Mouse (Mus musculus) kidney, embryonic 14.5 days (tissue): Measurements from ENCODE around the gene Sept5. TPM values are rescaled to one million over a fixed set of nuclear protein-coding genes. Genes with fewer than 3 reads are reported as not detected.

Experiments
- ATAC-seq: fragments of 200-750 bp; cut with Nextera tagmentation; 2 replicates; pipeline ENCODE4 v1.8.0; 2017; ENCODE audit warnings: moderate number of reproducible peaks, mild to moderate bottlenecking, moderate TSS enrichment, moderate library complexity; ENCODE audit not compliant: low FRiP score, low TSS enrichment
- H3K27ac ChIP-seq: fragments of 300-500 bp; sonication (generic); 2 replicates; pipeline ENCODE4 v1.5.1; 2014; ENCODE audit warnings: low read depth, mild to moderate bottlenecking, low read length, moderate library complexity, mixed read lengths
- H3K27me3 ChIP-seq: fragments of 300-500 bp; sonication (generic); 2 replicates; pipeline ENCODE4 v1.6.1; 2014; ENCODE audit warnings: mild to moderate bottlenecking, low read length; ENCODE audit not compliant: control insufficient read depth, insufficient read depth
- H3K36me3 ChIP-seq: fragments of 300-500 bp; sonication (generic); 2 replicates; pipeline ENCODE4 v1.6.1; 2014; ENCODE audit warnings: low read length, mixed read lengths; ENCODE audit not compliant: control insufficient read depth, insufficient read depth
- H3K4me1 ChIP-seq: fragments of 300-500 bp; sonication (generic); 2 replicates; pipeline ENCODE4 v1.6.1; 2014; ENCODE audit warnings: low read length, mixed read lengths; ENCODE audit not compliant: control insufficient read depth, insufficient read depth
- H3K4me2 ChIP-seq: fragments of 300-500 bp; sonication (generic); replicated peaks from 2 replicates; pipeline ENCODE4 v1.6.1; 2014; ENCODE audit warnings: low read depth, mild to moderate bottlenecking, low read length
- H3K4me3 ChIP-seq: fragments of 300-500 bp; sonication (generic); 2 replicates; pipeline ENCODE4 v1.5.1; 2014; ENCODE audit warnings: mild to moderate bottlenecking, low read length
- H3K9ac ChIP-seq: fragments of 300-500 bp; sonication (generic); 2 replicates; pipeline ENCODE4 v1.6.1; 2014; ENCODE audit warnings: low read depth, mild to moderate bottlenecking, low read length, moderate library complexity
- H3K9me3 ChIP-seq: fragments of 300-500 bp; sonication (generic); 2 replicates; pipeline ENCODE4 v1.6.1; 2016; ENCODE audit warnings: low read length; ENCODE audit not compliant: control insufficient read depth
- WGBS: fragments of 180-500 bp; shearing (Covaris S2); extraction: QIAGEN DNeasy Blood & Tissue Kit; methylation state at CpG from one replicate; pipeline ENCODE4 v1.1.7; 2014; 5-methylcytosine and 5-hydroxymethylcytosine counted together
- polyA plus RNA-seq: library from polyadenylated mRNA; unstranded; fragments of >200 nt; fragmentation: Nextera tagmentation; extraction: Ambion mirVana; gene quantifications from 2 replicates; pipeline ENCODE4 v1.2.1, GENCODE M21; 2014

Gene Sept5
- polyA plus RNA-seq, 1 experiment from 2014 or later, result 14.2 TPM

DNA sequence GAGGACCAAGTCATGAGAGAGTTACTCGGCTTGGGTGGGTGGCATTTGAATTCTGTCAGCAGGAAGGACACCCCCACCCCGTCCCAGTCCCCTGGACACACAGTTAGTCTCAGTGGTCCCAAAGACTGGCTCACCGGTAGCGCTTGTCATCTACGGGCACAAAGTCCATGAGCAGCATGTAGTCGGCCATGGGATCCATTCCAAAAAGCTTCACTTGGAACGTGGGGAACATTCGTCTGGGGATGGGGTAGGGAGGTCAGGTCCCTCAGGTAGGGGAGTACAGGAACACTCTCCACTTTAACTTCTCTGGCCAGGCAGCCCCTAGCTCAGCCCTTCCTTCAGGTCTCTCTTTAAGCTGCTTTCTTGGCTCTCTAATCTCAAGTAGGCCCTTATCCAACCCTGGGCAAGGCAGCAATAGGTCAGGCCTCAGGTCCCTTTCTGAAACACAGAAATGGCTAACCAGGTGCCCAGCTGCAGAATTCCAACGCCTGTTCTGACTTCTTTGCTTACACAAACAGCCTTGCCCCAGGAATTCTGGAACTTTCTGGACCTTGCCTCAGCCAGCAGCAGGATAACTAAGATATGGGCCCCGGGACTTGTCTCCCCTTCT is 44.7 kb downstream of the Sept5 start:
- H3K27ac ChIP-seq, result no peak overlapping the region
- peaks cover 100% of the 10 kb centered on the region for H3K27me3 ChIP-seq
- H3K4me2 ChIP-seq, result no peak overlapping the region
- H3K4me1 ChIP-seq, result peaks cover 22% of the 10 kb centered on the region
- H3K4me3 ChIP-seq, result no peak overlapping the region
- ATAC-seq, result no peak
- no peaks in the 10 kb centered on the region for H3K9me3 ChIP-seq
- no peak overlapping the region for H3K9ac ChIP-seq
- 25% methylated on average over 10 of the region's 10 CpGs for WGBS
- no peaks in the 10 kb centered on the region for H3K36me3 ChIP-seq

DNA sequence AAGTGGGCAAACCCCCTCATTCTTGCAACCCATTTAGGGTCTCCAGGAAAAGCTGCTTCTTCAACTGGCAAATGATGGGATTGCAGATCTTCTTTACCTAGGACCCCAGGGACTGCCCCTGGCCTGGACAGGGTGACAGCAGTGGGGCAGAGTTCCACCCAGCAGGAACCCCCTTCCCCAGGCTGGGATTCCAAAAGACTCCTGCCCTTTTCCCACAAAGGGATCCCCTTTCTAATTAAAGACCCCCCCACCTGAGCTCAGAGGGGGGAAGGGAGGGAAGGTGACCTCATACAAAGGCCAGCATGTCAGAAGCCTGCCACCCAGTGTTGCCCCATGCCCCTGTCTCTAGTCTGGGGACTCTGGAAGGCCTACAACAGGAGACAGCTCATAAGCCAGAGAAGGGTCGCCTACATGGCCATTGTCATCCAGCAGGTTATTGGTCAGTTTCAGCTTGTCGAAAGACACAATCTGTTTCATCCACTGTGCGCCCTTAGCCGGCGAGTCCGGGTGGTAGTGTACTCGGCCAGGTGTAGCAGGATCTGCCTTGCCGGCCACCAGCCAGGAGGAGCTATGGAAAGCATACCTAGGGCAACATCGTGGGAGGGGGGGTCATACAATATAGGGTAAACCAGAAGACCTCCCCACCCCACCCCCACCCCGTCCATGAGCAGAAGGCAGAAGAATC is 45.9 kb downstream of the Sept5 start:
- Histone ChIP-seq H3K9ac (no peak overlapping the region), H3K4me1 (peaks cover 22% of the 10 kb centered on the region), H3K9me3 (no peaks in the 10 kb centered on the region), H3K27ac (no peak overlapping the region), H3K4me2 (no peak overlapping the region), H3K27me3 (peaks cover 97% of the 10 kb centered on the region), H3K36me3 (no peaks in the 10 kb centered on the region), H3K4me3 (no peak overlapping the region)
- no peak for ATAC-seq
- WGBS, result 22% methylated on average over 10 of the region's 10 CpGs

DNA sequence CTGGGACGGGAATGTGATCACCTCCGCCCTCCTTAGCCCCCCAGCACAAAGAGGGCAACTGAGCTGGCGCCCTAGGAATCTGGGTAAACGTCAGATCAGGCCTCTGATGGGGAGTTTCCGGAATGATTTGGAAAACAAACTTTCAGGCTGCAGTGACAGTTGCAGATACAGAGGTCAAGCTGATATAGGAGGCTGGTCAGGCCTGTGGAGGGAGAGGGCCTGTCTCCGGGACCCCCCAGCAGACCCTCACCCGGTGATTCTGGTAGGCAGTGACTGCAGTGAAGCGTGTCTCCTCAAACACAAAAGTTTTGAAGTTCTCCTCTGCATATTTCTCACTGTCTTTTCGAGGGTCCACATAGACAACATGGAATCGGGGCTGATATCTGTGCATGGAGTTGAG is 46.6 kb downstream of the Sept5 start:
- no peak for ATAC-seq
- Histone ChIP-seq H3K9me3 (no peaks in the 10 kb centered on the region), H3K36me3 (no peaks in the 10 kb centered on the region), H3K9ac (no peak overlapping the region), H3K4me3 (no peak overlapping the region), H3K4me2 (no peak overlapping the region), H3K4me1 (peaks cover 22% of the 10 kb centered on the region), H3K27me3 (peaks cover 91% of the 10 kb centered on the region), H3K27ac (no peak overlapping the region)
- whole genome bisulfite sequencing, result 15% methylated on average over 10 of the region's 10 CpGs

DNA sequence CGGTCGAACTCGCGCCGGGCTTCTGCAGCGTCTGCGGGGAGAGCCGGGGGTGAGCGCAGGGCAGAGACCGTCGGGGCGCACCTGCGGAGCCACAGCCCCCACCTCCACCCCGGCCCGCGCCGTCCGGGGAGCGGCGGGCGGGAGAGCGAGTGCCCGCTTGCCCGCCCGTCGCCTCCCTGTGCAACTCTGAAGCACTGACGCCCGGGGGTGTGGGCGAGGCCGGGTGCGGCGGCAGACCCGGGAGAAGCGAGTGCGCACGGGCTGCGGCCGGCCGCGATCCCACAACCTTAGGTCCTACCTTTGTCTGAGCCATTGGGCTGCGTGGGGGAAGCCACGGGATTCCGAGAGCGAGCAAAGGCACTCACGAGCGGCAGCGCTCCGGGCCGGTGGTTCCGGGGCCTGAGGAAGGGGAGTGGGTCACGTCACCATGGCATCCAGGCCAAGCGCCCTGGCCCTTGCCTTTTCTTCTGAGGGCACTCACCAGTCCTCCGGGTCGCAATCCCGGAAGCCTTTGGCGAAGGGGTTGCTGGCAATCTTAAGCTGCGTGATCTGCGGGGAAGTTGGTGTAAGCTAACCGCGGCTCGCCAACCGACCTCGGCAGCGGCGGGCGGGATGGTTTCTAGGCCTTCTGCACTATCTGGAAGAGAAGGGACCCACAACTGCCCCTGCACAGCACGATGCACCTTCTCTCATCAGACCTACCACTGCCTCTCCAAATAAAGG is 47.2 kb downstream of the Sept5 start:
- Histone ChIP-seq H3K27ac (no peak overlapping the region), H3K27me3 (peaks cover 91% of the 10 kb centered on the region), H3K9me3 (no peaks in the 10 kb centered on the region), H3K4me1 (peaks cover 22% of the 10 kb centered on the region), H3K4me3 (peak overlapping the region; percentile 36), H3K36me3 (no peaks in the 10 kb centered on the region), H3K4me2 (peak overlapping the region; percentile 52), H3K9ac (0 out of 2 replicates have a peak overlapping the region, but pooled peaks have one; percentile 28)
- 2% methylated on average over 55 of the region's 67 CpGs for WGBS
- ATAC-seq, result no peak

DNA sequence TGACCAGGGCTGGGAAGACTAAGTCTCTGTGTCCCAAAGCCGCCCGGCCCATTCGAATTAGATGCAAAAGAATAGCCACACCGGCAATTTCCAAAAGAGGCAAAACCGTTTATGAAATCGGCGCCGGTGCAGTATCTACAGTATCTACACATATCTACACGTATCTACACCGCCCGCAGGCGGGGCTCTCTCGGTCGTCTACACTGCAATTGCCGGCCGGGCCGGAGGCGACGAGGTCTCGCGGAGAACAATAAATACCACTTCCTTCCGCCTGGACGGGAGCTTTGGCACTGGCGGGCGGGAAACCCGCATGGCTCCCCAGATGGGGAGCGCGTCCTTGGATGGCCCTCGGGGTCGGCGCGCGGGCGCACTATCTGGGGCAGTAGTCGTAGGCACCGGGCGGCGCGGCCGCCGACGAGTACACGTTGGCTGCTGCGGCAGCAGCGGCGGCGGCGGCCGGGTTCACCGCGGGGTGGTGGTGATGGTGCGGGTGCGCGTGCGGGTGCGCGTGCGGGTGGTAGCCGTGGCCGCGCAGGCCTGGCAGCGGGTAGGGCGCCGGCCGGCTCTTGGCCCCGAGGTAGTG is 48.0 kb downstream of the Sept5 start:
- 1% methylated on average over 51 of the region's 66 CpGs for WGBS
- H3K36me3 ChIP-seq, result no peaks in the 10 kb centered on the region
- H3K9me3 ChIP-seq, result no peaks in the 10 kb centered on the region
- H3K27ac ChIP-seq, result no peak overlapping the region
- 0 out of 2 replicates have a peak overlapping the region, but pooled peaks have one; percentile 28 for H3K9ac ChIP-seq
- peak overlapping the region; percentile 52 for H3K4me2 ChIP-seq
- peaks cover 22% of the 10 kb centered on the region for H3K4me1 ChIP-seq
- no peak for ATAC-seq
- H3K27me3 ChIP-seq, result peaks cover 88% of the 10 kb centered on the region
- H3K4me3 ChIP-seq, result peak overlapping the region; percentile 36

DNA sequence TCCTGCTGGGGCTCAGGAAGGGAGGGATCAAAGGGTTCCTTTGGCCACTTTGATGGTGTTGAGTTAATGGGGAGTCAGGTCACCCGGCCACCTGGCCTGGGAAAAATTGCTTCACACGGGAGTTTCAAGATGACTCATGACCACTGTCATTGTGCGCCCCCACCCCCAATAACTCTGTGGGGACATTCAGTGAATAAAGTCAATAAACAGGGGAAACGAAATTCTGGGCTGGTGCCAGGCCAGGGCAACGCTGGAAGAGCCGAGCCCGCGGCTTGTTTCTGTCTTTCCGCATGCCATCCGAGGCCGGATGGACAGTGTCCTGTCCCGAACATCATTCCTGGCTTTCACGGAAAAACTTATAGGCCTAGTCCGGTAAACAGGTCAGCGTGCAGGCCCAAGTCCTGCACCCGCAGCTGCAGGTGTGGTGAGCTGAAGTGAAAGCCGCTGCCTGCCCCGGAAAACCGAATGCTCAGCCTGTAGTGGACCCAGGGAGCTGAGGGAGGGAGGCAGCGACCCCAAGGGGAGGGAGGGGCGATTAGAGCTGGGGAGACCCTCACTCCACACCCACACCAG is 48.6 kb downstream of the Sept5 start:
- Histone ChIP-seq H3K4me3 (peak overlapping the region; percentile 36), H3K4me2 (peak overlapping the region; percentile 52), H3K27me3 (peaks cover 82% of the 10 kb centered on the region), H3K4me1 (peaks cover 18% of the 10 kb centered on the region), H3K9ac (no peak overlapping the region), H3K9me3 (no peaks in the 10 kb centered on the region), H3K36me3 (no peaks in the 10 kb centered on the region), H3K27ac (no peak overlapping the region)
- WGBS, result 3% methylated on average over 21 of the region's 21 CpGs
- no peak for ATAC-seq

DNA sequence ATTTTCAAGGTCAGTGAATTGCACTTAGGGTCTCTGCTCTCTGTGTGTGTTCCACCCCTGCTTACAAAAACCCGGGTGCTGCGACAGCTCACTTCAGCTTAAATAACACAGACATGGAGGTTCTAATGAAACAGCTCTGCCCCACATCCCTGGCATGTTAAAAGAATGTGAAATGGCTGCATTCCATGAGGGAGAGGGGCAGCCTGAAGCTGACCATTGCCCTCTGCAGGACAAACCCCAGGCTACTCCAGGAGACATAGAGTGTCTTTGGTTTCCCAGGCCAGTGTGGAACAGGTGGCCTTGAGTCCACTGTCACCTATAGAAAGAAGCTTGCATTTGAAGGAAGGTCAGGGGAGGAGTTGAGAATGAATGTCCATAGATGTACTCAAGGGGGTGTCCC is 49.4 kb downstream of the Sept5 start:
- 21% methylated on average over 2 of the region's 2 CpGs for WGBS
- peaks cover 15% of the 10 kb centered on the region for H3K4me1 ChIP-seq
- H3K9me3 ChIP-seq, result no peaks in the 10 kb centered on the region
- no peaks in the 10 kb centered on the region for H3K36me3 ChIP-seq
- H3K27ac ChIP-seq, result no peak overlapping the region
- H3K27me3 ChIP-seq, result peaks cover 75% of the 10 kb centered on the region
- ATAC-seq, result no peak
- no peak overlapping the region for H3K4me3 ChIP-seq
- no peak overlapping the region for H3K9ac ChIP-seq
- H3K4me2 ChIP-seq, result no peak overlapping the region

DNA sequence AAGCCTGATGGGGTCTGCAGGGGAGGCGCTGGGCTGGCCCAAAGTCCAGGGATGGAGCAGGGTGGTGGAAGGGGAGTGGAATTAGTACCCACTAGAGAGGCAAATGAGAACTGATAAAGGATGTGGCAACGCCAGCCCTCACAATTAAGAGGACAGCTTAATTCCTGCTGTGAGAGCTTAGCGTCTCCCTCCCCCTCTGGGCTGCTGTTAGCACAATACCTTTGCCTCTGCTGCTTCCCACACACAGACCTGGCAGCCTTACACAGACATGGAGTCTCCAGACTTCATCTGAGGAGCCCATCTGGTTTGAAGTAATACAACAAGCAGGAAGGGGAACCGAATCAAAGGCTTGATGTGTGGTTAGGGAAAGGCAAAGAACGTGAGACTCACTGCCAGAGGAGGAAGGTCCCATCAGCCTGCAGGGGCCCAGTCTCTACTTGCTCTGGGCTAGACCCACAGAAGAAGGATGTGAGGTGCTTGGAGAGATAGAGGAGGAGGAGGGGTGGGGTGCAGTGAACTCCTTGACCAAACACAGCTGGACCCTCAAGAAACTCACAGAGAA is 52.1 kb downstream of the Sept5 start:
- Histone ChIP-seq H3K36me3 (no peaks in the 10 kb centered on the region), H3K9ac (no peak overlapping the region), H3K4me1 (peaks cover 15% of the 10 kb centered on the region), H3K4me2 (no peak overlapping the region), H3K27me3 (peaks cover 48% of the 10 kb centered on the region), H3K9me3 (no peaks in the 10 kb centered on the region), H3K27ac (no peak overlapping the region), H3K4me3 (no peak overlapping the region)
- WGBS, result 30% methylated on average over 5 of the region's 5 CpGs
- ATAC-seq, result no peak
